Mouse (Mus musculus): ENCODE measurements at regions not wholly inside any gene's neighbourhood (a gene's known extent, or its start where the extent isn't known, plus 50 kb on each side); places are given as distances from the start of the nearest gene placed in this dataset.
"Not testable (repeated sequence)": the region's sequence is repeated elsewhere in the genome, so short reads cannot be mapped to it uniquely, and the experiment has no call there.

GRCm38 (mm10) chr10:26585106-26585505 lies 168.1 kb upstream of the Arhgap18 start:
- no peak for DNase-seq (ENCODE audit: low read depth)

- DNase-seq (ENCODE audit: low read depth): not testable (repeated sequence)
Measured at GRCm38 (mm10) chr10:26607081-26607480, 146.1 kb upstream of the Arhgap18 start.

- no peak for DNase-seq (ENCODE audit: low read depth)
Measured at GRCm38 (mm10) chr10:26611246-26611645, 142.0 kb upstream of the Arhgap18 start.

- no peak for DNase-seq (ENCODE audit: low read depth)
Measured at GRCm38 (mm10) chr10:26630196-26630760, 122.9 kb upstream of the Arhgap18 start.

GRCm38 (mm10) chr10:26632266-26632665 lies 121.0 kb upstream of the Arhgap18 start:
- DNase-seq (ENCODE audit: low read depth): no peak

GRCm38 (mm10) chr10:26637459-26637858 lies 115.8 kb upstream of the Arhgap18 start:
- no peak for DNase-seq (ENCODE audit: low read depth)

GRCm38 (mm10) chr10:26638056-26638455 lies 115.2 kb upstream of the Arhgap18 start:
- no peak for DNase-seq (ENCODE audit: low read depth)

- no peak for DNase-seq (ENCODE audit: low read depth)
Measured at GRCm38 (mm10) chr10:26639118-26639517, 114.1 kb upstream of the Arhgap18 start.

GRCm38 (mm10) chr10:26653103-26653502 lies 100.1 kb upstream of the Arhgap18 start:
- DNase-seq (ENCODE audit: low read depth): no peak

GRCm38 (mm10) chr10:26664270-26664669 lies 89.0 kb upstream of the Arhgap18 start:
- no peak for DNase-seq (ENCODE audit: low read depth)

GRCm38 (mm10) chr10:26679500-26680227 lies 73.6 kb upstream of the Arhgap18 start:
- DNase-seq (ENCODE audit: low read depth): no peak

- no peak for DNase-seq (ENCODE audit: low read depth)
Measured at GRCm38 (mm10) chr10:26694761-26695160, 58.5 kb upstream of the Arhgap18 start.

- no peak for DNase-seq (ENCODE audit: low read depth)
Measured at GRCm38 (mm10) chr10:26695212-26695933, 57.8 kb upstream of the Arhgap18 start.

Measured in fibroblast of lung, adult 2 months (primary cell).